Mouse (Mus musculus) liver, embryonic 11.5 days (tissue): Measurements from ENCODE around the gene Tas2r104. TPM values are rescaled to one million over a fixed set of nuclear protein-coding genes. Genes with fewer than 3 reads are reported as not detected.

Experiments
- ATAC-seq: fragments of 200-750 bp; cut with Nextera tagmentation; replicated peaks from 2 replicates; pipeline ENCODE4 v1.8.0; 2017; ENCODE audit warnings: moderate number of reproducible peaks, mild to moderate bottlenecking, moderate TSS enrichment, moderate library complexity; ENCODE audit not compliant: low FRiP score
- DNase-seq: peaks from one replicate; pipeline ENCODE4 v3.0.0-alpha.2; 2017; ENCODE audit warnings: low spot score
- H3K27ac ChIP-seq: fragments of 300-500 bp; sonication (generic); 2 replicates; pipeline ENCODE4 v1.5.1; 2014; ENCODE audit warnings: mild to moderate bottlenecking, low read depth, low read length, control low read depth
- H3K27me3 ChIP-seq: fragments of 300-500 bp; sonication (generic); replicated peaks from 2 replicates; pipeline ENCODE4 v1.6.1; 2014; ENCODE audit warnings: low read length, mixed read lengths; ENCODE audit not compliant: control insufficient read depth, insufficient read depth
- H3K36me3 ChIP-seq: fragments of 300-500 bp; sonication (generic); 2 replicates; pipeline ENCODE4 v1.6.1; 2014; ENCODE audit warnings: mild to moderate bottlenecking, low read length, moderate library complexity, mixed read lengths; ENCODE audit not compliant: control insufficient read depth, insufficient read depth
- H3K4me1 ChIP-seq: fragments of 300-500 bp; sonication (generic); replicated peaks from 2 replicates; pipeline ENCODE4 v1.6.1; 2014; ENCODE audit warnings: low read length, mixed read lengths; ENCODE audit not compliant: control insufficient read depth, insufficient read depth
- H3K4me2 ChIP-seq: fragments of 300-500 bp; sonication (generic); 2 replicates; pipeline ENCODE4 v1.6.1; 2014; ENCODE audit warnings: mild to moderate bottlenecking, control low read depth, moderate library complexity
- H3K4me3 ChIP-seq: fragments of 300-500 bp; sonication (generic); 2 replicates; pipeline ENCODE4 v1.5.1; 2014; ENCODE audit warnings: low read depth, low read length, control low read depth
- H3K9ac ChIP-seq: fragments of 300-500 bp; sonication (generic); 2 replicates; pipeline ENCODE4 v1.6.1; 2014; ENCODE audit warnings: low read depth, low read length, control low read depth
- H3K9me3 ChIP-seq: fragments of 300-500 bp; sonication (generic); 2 replicates; pipeline ENCODE4 v1.6.1; 2016; ENCODE audit warnings: low read length, inconsistent platforms, mixed read lengths; ENCODE audit not compliant: control insufficient read depth
- WGBS: fragments of 180-500 bp; shearing (Covaris S2); extraction: QIAGEN DNeasy Blood & Tissue Kit; methylation state at CpG from one replicate; pipeline ENCODE4 v1.1.7; 2014; 5-methylcytosine and 5-hydroxymethylcytosine counted together
- polyA plus RNA-seq: library from polyadenylated mRNA; unstranded; fragments of >200 nt; fragmentation: Nextera tagmentation; extraction: Ambion mirVana; gene quantifications from 2 replicates; pipeline ENCODE4 v1.2.1, GENCODE M21; 2014

The Tas2r104 gene
- not detected in 2 replicates for polyA plus RNA-seq

DNA sequence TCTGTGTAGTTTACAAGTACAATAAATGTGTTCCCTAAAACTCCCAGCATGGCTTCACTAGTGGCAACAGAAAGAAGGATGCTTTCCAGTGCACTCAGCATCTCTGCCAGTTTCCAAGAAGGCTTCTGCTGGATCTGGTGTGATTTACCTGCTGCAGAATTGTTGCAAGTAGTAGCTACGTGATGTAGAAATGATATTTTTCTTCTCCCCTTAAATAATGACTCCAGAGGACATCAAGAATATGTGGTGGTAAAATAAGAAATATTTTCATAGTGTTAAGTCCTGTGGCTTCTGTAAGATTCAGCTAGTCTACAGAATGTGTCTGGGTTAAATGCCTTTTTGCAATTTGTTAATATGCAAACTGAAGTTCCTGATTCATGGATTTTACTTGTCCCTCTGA is at the start of gene Tas2r104:
TSS of gene Tas2r104 (minus strand) at position 101 of the 400 bp plus-strand sequence.
- no peak within 1 kb of the TSS for H3K4me3 ChIP-seq
- no peaks in the 10 kb centered on the region for H3K36me3 ChIP-seq
- no peak within 1 kb of the TSS for H3K4me2 ChIP-seq
- no peaks in the 10 kb centered on the region for H3K27me3 ChIP-seq
- H3K4me1 ChIP-seq, result no peaks in the 10 kb centered on the region
- ATAC-seq (no peak), DNase-seq (no peak)
- no peak within 1 kb of the TSS for H3K9ac ChIP-seq
- H3K27ac ChIP-seq, result no peak within 1 kb of the TSS
- WGBS, result 73% methylated on average over 1 of the region's 1 CpGs
- H3K9me3 ChIP-seq, result 0 out of 2 replicates have a peak, but pooled peaks cover 2% of the 10 kb centered on the region

DNA sequence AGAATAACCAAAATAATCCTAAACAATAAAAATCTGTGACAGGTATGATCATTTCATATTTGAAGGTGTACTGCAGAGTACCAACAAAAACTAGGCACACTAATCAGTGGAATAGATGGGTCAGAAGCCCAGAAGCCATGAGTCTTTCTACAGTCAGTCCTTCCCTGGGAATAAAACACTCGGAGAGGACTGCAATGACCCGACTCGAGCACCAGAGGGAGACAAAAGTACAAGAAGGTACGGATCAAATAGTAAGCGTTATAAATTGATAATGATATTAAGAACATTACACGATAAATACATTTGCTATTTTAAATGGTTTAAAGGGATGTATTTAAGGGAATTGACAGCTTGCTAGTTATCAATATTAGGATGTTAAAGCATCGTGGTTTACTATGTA is 27.3 kb upstream of the Tas2r104 start:
- H3K4me1 ChIP-seq, result no peaks in the 10 kb centered on the region
- no peak overlapping the region for H3K4me3 ChIP-seq
- no peaks in the 10 kb centered on the region for H3K27me3 ChIP-seq
- DNase-seq (no peak), ATAC-seq (no peak)
- WGBS, result 39% methylated on average over 7 of the region's 7 CpGs
- no peak overlapping the region for H3K4me2 ChIP-seq
- H3K9ac ChIP-seq, result no peak overlapping the region
- H3K27ac ChIP-seq, result no peak overlapping the region
- no peaks in the 10 kb centered on the region for H3K36me3 ChIP-seq
- H3K9me3 ChIP-seq, result no peaks in the 10 kb centered on the region; the same call in 1 of the 2 replicates

DNA sequence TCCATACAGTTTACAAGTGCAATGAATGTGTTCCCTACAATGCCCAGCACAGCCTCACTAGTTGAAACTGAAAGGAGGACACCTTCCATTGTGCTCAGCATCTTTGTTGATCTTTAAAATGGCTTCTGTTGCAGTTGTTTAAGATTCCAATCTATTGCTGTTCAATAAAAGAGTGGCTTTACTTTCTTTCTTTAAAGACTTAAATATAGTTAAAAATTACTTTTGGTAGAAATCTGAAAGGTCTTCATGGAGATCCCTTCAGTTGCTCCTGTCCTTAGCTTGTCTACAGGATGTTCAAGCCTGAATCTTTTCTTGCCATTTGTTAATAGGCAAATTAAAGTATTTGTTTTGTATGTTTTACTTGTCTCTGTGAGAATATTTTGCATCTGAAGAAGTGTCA is 4.4 kb upstream of the Tas2r104 start, which contains the start of gene Tas2r114:
TSS of gene Tas2r114 (minus strand) at position 101 of the 400 bp plus-strand sequence.
- Histone ChIP-seq H3K4me3 (no peak within 1 kb of the TSS), H3K27me3 (no peaks in the 10 kb centered on the region), H3K4me1 (no peaks in the 10 kb centered on the region), H3K9ac (no peak within 1 kb of the TSS), H3K36me3 (no peaks in the 10 kb centered on the region), H3K9me3 (no peaks in the 10 kb centered on the region), H3K4me2 (no peak within 1 kb of the TSS), H3K27ac (no peak within 1 kb of the TSS)
- DNase-seq (no peak), ATAC-seq (no peak)

DNA sequence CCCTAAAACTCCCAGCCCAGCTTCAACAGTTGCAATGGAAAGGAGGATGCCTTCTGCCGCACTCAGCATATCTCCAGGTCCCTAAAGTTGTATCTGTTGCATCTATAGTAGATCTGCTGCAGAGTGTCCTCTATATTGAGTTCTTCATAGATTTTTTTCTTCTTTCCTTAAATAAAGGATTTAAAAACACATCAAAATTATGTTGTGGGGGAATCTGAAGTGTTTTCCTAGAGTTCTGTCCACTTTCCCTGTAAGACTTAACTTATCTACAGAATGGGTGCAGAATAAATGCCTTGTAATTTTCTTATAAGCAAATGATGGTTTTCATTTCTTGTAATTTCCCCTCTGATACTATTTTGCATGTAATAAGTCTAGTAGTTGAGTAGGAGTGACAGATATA is 1.9 kb upstream of the Tas2r104 start, which contains the start of gene Tas2r105:
TSS of gene Tas2r105 (minus strand) at position 101 of the 400 bp plus-strand sequence.
- DNase-seq (no peak), ATAC-seq (no peak)
- no peak within 1 kb of the TSS for H3K4me2 ChIP-seq
- 0 out of 2 replicates have a peak, but pooled peaks cover 2% of the 10 kb centered on the region for H3K9me3 ChIP-seq
- no peak within 1 kb of the TSS for H3K4me3 ChIP-seq
- H3K27me3 ChIP-seq, result no peaks in the 10 kb centered on the region
- H3K9ac ChIP-seq, result no peak within 1 kb of the TSS
- H3K27ac ChIP-seq, result no peak within 1 kb of the TSS
- H3K36me3 ChIP-seq, result no peaks in the 10 kb centered on the region
- H3K4me1 ChIP-seq, result no peaks in the 10 kb centered on the region
- WGBS, result 59% methylated on average over 1 of the region's 1 CpGs

DNA sequence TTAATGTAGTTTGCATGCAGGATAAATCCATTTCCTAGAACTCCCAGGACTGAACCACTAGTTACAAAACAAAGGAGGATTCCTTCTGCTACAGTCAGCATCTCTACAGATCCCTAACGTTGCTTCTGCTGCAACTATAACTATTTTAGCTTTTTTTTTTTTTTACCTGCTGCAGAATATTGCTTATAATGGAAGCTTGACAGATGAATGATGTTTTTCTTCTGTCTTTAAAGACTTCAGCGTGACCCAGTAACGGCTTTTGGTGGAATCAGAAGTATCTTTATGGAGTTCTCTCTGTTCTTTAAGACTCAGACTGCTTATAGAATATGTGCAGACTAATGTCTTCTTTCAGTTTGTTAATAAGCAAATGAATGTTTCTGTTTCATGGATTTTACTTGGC is 6.8 kb downstream of the Tas2r104 start, which contains the start of gene Tas2r106:
TSS of gene Tas2r106 (minus strand) at position 101 of the 400 bp plus-strand sequence.
- no peaks in the 10 kb centered on the region for H3K36me3 ChIP-seq
- no peaks in the 10 kb centered on the region for H3K9me3 ChIP-seq
- H3K4me2 ChIP-seq, result no peak within 1 kb of the TSS
- no peaks in the 10 kb centered on the region for H3K27me3 ChIP-seq
- ATAC-seq, result no peak
- no peak within 1 kb of the TSS for H3K4me3 ChIP-seq
- no peak within 1 kb of the TSS for H3K9ac ChIP-seq
- no peak within 1 kb of the TSS for H3K27ac ChIP-seq
- DNase-seq, result no peak
- WGBS, result 74% methylated on average over 3 of the region's 3 CpGs
- H3K4me1 ChIP-seq, result no peaks in the 10 kb centered on the region

DNA sequence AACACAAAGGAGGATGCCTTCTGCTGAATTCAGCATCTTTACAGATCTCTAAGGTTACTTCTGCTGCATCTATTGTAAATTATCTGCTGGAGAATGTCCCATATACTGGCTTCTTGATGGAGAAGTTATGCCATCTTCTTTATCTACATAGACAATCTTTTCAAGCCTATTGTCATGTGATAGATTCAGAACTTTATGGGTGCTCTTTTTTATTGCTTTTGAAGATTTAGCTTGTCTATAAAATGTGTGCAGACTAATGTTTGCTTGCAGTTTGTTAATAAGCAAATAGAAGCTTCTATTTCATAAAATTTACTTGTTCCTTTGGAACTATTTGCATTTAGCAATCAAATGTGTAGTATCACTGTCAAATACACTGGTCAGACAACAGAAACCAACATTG is 25.5 kb downstream of the Tas2r104 start, which contains the start of gene Tas2r107:
TSS of gene Tas2r107 (minus strand) at position 101 of the 400 bp plus-strand sequence.
- no peak for ATAC-seq
- DNase-seq, result no peak
- Histone ChIP-seq H3K4me2 (no peak within 1 kb of the TSS), H3K36me3 (no peaks in the 10 kb centered on the region), H3K9ac (no peak within 1 kb of the TSS), H3K27ac (no peak within 1 kb of the TSS), H3K4me1 (no peaks in the 10 kb centered on the region), H3K27me3 (no peaks in the 10 kb centered on the region), H3K9me3 (no peaks in the 10 kb centered on the region), H3K4me3 (no peak within 1 kb of the TSS)

Other genes starting within 250 kb of the Tas2r104 start
- not detected in 2 replicates for gene 5430401F13Rik, start 199.3 kb downstream of the Tas2r104 start, polyA plus RNA-seq
- not detected in 2 replicates for gene Gm6619, start 199.3 kb downstream of the Tas2r104 start, polyA plus RNA-seq
- not detected in 2 replicates for gene Tas2r130, start 54.8 kb downstream of the Tas2r104 start, polyA plus RNA-seq
- not detected in 2 replicates for gene Tas2r107, start 25.6 kb downstream of the Tas2r104 start, polyA plus RNA-seq
- not detected in 2 replicates for gene Tas2r106, start 6.9 kb downstream of the Tas2r104 start, polyA plus RNA-seq
- gene Tas2r105, start 1.8 kb upstream of the Tas2r104 start, polyA plus RNA-seq, result not detected in 2 replicates
- gene Tas2r114, start 4.3 kb upstream of the Tas2r104 start, polyA plus RNA-seq, result not detected in 2 replicates